Mouse (Mus musculus) thymus, adult 2 months (tissue): ENCODE measurements at regions not wholly inside any gene's neighbourhood (a gene's known extent, or its start where the extent isn't known, plus 50 kb on each side); places are given as distances from the start of the nearest gene placed in this dataset.

Experiments used
- CTCF ChIP-seq: fragments of 200-500 bp; IDR thresholded peaks from 2 replicates; pipeline ENCODE4 v1.5.1; 2012; ENCODE audit warnings: mild to moderate bottlenecking, control low read depth, low read length, moderate library complexity, borderline replicate concordance; ENCODE audit not compliant: control insufficient read depth, poor library complexity, insufficient read depth; ENCODE audit errors: extremely low read depth
- POLR2A ChIP-seq: fragments of 200-500 bp; IDR thresholded peaks from 2 replicates; pipeline ENCODE4 v1.6.1; 2012; ENCODE audit warnings: mild to moderate bottlenecking, low read length, control low read depth, moderate library complexity; ENCODE audit not compliant: control insufficient read depth, poor library complexity, insufficient read depth; ENCODE audit errors: extremely low read depth

- TF ChIP-seq POLR2A, result no peak
- no peak for TF ChIP-seq CTCF
These were observed 146.5 kb upstream of the Cxcl12 start for GRCm38 (mm10) chr6:117021851-117022250.
